Mouse (Mus musculus): ENCODE results near the gene Olfr1100.

The Olfr1100 gene

GRCm38 (mm10) chr2:86979854-86980253 is at the start of gene Olfr1100:
Olfr1100 (minus strand) TSS chr2:86979954.
- DNase-seq: no peak

- no peak for DNase-seq
Measured at GRCm38 (mm10) chr2:87026980-87027379, 47.2 kb upstream of the Olfr1100 start, which contains the start of gene Olfr1104. Olfr1104 (minus strand) TSS chr2:87027080.

DNA sequence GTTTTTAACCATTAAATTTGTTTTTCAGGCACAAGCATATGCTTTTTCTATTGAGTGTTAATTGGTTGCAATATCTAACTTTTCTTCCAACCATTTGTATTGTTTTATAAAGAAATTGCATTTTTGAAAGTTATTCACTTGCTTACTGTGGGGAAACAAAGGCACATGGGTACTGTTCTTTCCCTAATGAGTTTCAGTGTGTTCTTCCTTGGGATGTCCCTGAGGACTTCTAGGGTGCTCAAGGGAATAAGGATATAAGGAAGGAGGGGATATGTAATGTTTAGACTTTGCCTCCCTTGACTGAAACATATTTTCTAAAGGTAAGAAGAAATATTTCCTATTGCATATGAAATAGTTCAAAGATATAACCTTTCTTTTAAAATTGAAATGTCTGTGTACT is 18.3 kb upstream of the Olfr1100 start, which contains the start of gene Olfr1102:
Gene Olfr1102 (plus strand): TSS at position 301 of the 400 bp plus-strand sequence.
- DNase-seq: no peak

- no peak for DNase-seq
Measured at GRCm38 (mm10) chr2:86991121-86991520, 11.4 kb upstream of the Olfr1100 start, which contains the start of gene Olfr1101. Olfr1101 (minus strand) TSS chr2:86991221.

- no peak for DNase-seq
Measured at GRCm38 (mm10) chr2:86960593-86960992, 19.2 kb downstream of the Olfr1100 start, which contains the start of gene Olfr1099. Olfr1099 (minus strand) TSS chr2:86960693.

DNA sequence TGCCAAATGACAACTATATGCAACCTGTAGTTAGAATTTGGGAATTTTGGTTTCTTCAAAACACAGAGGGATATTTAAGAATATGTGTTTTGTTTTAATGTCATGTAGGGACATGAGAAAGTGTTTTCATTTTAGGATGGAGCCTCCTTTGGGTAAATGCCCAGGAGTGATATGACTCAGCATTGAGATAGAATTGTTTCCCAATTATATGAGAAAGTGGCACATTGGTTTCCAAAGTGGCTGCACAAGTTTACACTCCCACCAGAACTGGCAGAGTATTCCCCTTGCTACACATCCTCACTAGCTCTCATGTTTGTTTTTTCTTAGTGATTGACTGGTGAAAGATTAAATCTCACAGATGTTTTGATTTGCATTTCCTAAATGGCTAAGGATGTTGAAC is 53.2 kb downstream of the Olfr1100 start:
- DNase-seq: no peak
